Mouse (Mus musculus): ENCODE results near the gene Grin3b.

Gene Grin3b

GRCm38 (mm10) chr10:79988506-79989271 lies 18.2 kb downstream of the Grin3b start, which contains the start of gene Cnn2:
Cnn2 (plus strand) TSS chr10:79988584.
- 3% methylated on average over 59 of the region's 59 CpGs for WGBS

DNA sequence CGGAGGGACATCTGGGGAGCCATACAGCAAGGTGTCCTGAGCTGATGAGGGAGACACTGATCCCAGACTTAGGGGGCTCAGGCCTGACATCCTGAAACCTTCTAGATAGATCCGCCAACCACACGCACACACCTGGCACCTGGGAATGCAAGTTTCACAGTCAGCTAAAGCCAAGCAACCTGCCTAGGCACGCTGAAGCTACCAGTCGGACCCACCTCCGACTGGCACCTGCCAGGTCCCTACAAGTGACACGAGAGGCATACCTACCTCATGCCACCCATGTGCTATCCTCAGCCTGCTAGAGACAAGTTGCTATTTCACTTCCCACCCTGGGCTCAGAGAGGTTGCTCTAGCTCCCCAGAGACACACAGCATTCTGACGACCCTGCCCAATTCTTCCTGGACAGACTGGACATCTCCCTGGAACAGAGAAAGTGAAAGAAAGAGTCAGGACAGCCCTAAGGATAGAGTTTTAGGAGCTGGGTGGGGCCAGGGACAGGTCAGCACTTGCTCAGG lies 18.8 kb downstream of the Grin3b start:
- WGBS, result 52% methylated on average over 8 of the region's 8 CpGs

DNA sequence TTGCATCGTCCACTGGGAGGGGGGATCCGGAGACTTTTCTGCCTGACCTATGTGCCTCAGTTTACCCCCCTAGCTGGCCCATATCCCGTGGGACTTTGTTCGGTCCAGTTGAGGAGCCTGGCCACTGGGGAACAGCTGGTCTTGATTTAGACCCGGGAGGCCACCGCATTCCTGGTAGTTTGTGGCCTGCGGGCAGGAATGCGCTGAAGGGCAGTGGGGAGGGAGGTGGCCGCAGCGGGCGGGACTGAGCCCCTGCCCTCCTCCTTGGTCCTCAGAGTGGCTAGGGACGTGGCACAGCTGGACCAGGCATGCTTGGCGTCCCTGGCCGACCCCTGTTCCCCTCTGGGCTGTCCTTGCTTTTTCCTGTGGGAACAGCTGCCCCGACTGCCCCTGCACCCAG lies 19.4 kb downstream of the Grin3b start:
- WGBS, result 31% methylated on average over 15 of the region's 15 CpGs

- WGBS, result 69% methylated on average over 12 of the region's 12 CpGs
These were observed 20.6 kb downstream of the Grin3b start for GRCm38 (mm10) chr10:79991099-79991498.

GRCm38 (mm10) chr10:79991548-79991947 lies 21.0 kb downstream of the Grin3b start:
- WGBS, result 86% methylated on average over 6 of the region's 6 CpGs

- WGBS, result 65% methylated on average over 16 of the region's 16 CpGs
These were observed 24.0 kb downstream of the Grin3b start for GRCm38 (mm10) chr10:79994397-79995115.

DNA sequence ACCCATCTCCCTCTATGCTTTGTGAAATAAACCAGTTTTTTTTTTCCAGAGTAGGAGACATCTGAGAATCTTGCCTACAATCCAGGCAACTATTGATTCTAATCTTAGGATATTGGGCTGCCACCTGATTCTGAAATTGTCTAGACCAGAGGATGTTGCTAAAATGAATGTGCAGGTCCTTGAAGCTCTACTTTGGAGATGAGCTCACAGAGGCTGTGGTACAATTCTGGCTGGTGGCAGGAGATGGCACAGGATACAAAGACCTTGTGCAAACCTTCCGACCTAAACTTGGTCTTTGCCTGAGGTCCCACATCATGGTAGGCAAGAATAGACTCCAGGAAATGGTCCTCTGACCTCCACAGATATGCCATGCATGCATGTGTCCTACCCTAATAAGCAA lies 25.1 kb downstream of the Grin3b start:
- 69% methylated on average over 1 of the region's 1 CpGs for WGBS

DNA sequence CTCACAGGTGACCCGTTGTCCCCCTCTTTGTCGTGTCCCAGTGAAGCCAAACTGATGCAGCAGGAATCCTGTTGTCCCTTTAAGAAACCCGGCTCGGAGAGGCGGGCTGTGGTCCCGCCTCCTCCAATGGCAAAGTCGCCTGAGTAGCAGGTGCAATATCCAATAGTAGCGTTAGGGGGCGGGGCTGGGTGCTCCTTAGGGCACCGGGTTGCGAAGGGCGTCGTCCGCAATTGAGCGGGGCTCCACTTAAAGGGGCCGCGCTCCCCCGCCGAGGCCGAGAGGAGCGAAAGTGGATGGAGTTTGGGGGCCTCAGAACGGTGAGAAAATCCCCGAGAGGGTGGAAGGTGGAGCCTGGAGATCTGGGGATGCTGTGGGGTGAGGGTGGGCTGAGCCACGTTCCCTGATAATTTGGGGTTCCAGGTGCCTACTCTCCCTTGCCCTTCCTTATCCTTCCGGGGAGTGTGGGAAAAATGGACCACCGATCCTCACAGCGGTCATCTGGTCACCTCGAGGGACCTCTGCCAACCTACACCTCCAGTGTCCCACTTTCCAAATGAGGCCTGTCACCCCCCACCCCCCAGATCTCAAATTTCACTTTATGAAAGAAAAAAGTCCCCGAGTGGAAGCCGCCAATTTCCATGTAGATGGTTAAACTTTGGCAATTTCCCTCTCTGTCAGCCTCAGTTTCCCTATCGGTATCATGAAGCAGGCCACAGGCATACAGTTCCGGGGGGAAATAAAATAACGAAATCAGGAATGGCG lies 25.9 kb downstream of the Grin3b start, which contains the start of gene Abca7:
TSS of gene Abca7 (plus strand) at position 223 of the 762 bp plus-strand sequence.
- under 1% methylated on average over 34 of the region's 34 CpGs for WGBS

- WGBS, result 2% methylated on average over 35 of the region's 35 CpGs
These were observed 26.7 kb downstream of the Grin3b start for GRCm38 (mm10) chr10:79997034-79997760.

DNA sequence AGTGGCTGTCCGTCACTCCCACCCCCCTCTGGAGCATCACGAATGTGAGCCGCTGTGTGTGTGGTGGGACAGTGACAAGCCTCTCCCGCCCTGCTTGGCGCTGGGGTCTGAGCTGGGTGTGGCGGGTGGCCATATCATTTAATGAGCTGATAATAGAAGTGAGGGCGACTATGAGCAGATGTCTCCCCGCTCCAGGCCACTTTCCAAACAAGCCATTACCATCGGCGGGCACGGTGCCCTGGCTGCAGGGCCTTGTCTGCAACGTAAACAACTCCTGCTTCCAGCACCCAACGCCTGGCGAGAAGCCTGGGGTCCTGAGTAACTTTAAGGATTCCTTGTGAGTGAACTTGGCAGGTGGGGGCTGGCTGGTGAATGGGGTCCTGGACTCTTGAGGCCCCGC lies 27.3 kb downstream of the Grin3b start:
- 25% methylated on average over 15 of the region's 15 CpGs for WGBS

GRCm38 (mm10) chr10:80001945-80002344 lies 31.4 kb downstream of the Grin3b start:
- 89% methylated on average over 9 of the region's 9 CpGs for WGBS

GRCm38 (mm10) chr10:80002829-80003228 lies 32.3 kb downstream of the Grin3b start:
- WGBS, result 58% methylated on average over 21 of the region's 21 CpGs

DNA sequence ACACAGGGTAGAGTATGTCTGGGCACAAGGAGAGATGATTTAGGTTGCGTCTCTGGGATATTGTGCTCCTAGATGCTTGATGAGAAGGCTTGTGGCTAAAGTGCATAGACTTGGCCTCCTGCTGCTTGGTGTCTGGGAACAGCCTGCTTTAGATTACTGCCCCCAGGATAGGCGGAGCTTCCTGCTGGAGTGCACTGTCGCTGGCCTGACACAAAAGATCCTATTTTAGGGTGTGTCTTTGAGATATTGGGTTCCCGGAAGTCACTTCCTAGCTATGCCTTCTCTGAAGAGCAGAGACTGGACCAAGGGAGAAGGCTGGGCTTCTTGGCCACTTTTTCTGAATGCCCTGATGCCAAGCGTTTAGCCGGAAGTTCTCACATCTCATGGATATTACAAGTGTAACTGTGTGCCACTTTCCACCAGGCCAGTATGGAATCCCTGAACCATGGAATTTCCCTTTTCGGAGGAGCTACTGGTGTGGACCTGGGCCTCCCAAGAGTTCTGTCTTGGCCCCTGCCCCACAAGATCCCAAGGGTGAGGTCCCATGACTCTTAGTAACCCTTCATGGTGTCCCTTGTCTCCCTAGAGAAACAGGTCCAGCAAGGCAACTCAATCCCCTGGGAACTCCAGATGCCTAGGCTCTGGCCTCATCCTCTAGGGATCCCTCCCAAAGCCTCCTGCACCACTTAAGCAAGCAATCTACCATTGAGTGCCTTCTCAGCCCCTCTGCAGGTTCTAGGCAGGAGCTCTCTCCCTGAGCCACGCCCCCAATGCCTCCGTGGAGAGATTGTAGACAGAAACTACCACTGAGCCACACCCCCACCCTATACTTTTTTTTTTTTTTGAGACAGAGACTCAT lies 33.1 kb downstream of the Grin3b start:
- 71% methylated on average over 9 of the region's 9 CpGs for WGBS

DNA sequence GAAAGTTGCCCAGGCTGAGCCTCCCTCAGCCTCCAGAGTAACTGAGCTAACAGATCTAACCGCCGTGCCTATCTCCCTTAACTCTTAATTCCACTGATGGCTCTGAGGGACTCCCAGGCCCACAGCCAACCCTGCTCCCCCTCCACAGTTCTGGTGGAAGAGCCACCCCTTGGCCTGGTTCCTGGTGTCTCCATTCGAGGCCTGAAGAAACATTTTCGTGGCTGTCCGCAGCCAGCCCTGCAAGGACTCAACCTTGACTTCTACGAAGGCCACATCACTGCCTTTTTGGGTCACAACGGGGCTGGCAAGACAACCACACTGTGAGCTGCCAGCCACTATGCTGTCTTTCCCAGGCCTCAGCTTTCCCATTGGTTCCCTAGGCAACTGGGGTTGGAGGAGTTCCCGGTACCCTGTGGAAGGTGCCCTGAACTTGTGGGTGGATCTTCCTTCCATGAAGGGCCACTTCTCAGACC lies 33.8 kb downstream of the Grin3b start:
- 69% methylated on average over 8 of the region's 8 CpGs for WGBS

DNA sequence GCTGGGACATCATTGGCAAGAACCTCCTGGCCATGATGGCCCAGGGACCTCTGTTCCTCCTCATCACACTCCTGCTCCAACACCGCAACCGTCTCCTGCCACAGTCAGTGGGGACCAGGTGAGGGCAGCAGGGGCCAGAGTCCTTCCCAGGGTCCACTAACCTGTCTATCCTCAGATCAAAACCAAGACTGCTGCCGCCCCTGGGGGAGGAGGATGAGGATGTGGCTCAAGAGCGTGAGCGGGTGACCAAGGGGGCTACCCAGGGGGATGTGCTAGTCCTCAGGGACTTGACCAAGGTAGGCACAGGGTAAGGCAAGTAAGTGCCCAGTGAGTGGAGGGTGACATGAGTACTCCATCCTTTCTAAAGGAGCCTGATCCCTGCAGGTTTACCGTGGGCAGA lies 41.2 kb downstream of the Grin3b start:
- WGBS, result 89% methylated on average over 6 of the region's 6 CpGs

- WGBS, result 60% methylated on average over 25 of the region's 25 CpGs
These were observed 43.1 kb downstream of the Grin3b start for GRCm38 (mm10) chr10:80013609-80014008.

DNA sequence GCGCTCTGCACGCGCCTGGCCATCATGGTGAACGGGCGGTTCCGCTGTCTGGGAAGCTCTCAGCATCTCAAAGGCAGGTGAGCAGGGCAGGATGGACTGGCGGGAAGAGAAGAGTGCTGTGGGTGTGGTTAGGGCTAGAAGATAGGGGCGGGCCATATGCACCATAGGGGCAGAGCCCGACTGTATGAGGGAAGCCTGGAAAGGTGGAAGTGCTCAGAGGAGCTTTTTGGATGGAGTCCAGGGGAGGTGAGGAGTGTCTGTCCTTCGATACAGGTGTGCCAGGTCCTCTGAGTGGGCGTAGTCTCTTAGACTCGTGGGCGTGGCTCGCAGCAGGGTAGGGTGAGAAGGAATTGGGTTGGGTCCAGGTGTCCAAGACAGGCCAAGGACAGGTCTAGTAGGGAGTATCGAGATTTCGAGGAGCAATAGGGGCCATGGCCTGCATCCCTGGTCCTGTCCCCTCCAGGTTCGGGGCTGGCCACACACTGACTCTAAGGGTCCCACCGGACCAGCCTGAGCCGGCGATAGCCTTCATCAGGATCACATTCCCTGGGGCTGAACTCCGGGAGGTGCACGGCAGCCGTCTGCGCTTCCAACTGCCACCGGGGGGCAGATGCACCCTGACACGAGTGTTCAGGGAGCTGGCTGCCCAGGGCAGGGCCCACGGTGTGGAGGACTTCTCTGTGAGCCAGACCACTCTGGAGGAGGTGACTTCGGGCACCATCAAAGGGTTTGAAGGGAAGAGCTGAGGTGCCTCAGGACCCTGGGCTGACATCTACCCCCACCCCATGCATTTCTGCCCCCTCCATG lies 44.2 kb downstream of the Grin3b start:
- WGBS, result 49% methylated on average over 28 of the region's 28 CpGs

DNA sequence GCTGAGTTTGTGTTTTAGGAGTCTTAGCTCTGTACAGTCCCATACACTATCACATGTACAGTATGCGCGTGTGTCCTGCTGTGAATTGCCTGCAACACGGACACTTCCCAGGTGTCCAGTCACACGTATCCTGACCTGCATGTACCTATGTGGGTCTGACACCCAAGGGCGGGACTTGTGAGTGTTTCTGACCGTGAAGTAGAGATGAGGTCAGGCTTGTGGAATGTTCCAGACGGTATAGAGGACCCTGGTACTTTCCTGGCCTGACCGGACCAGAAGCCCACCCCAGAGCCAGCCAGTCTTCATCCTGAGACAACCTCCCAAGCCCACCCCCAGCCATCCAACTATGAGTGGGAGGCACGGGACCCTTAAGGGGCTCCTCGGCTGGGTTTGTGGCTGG lies 45.1 kb downstream of the Grin3b start:
- 89% methylated on average over 10 of the region's 10 CpGs for WGBS

- 66% methylated on average over 11 of the region's 11 CpGs for WGBS
These were observed 46.0 kb downstream of the Grin3b start, which contains the start of gene Arhgap45 for GRCm38 (mm10) chr10:80016511-80016910. Arhgap45 (plus strand) TSS chr10:80016653.

All from cerebral cortex, adult 2 months (tissue).